Mouse (Mus musculus) stomach, embryonic 15.5 days (tissue): ENCODE data around the gene Dpm1. TPM values are rescaled to one million over a fixed set of nuclear protein-coding genes. Genes with fewer than 3 reads are reported as not detected.
A peak's percentile ranks its signal among the peaks of the same experiment; 100 is the strongest.

Experiments used
- ATAC-seq: fragments of 200-750 bp; cut with Nextera tagmentation; 2 replicates; pipeline ENCODE4 v1.8.0; 2017; ENCODE audit warnings: low read depth, moderate number of reproducible peaks, moderate TSS enrichment; ENCODE audit not compliant: insufficient read depth, low FRiP score
- H3K27ac ChIP-seq: fragments of 300-500 bp; sonication (generic); 2 replicates; pipeline ENCODE4 v1.5.1; 2015; ENCODE audit warnings: mild to moderate bottlenecking, inconsistent platforms
- H3K27me3 ChIP-seq: fragments of 300-500 bp; sonication (generic); replicated peaks from 2 replicates; pipeline ENCODE4 v1.6.1; 2015; ENCODE audit warnings: inconsistent platforms
- H3K36me3 ChIP-seq: fragments of 300-500 bp; sonication (generic); 2 replicates; pipeline ENCODE4 v1.6.1; 2015; ENCODE audit warnings: inconsistent platforms
- H3K4me1 ChIP-seq: fragments of 300-500 bp; sonication (generic); 2 replicates; pipeline ENCODE4 v1.6.1; 2015; ENCODE audit warnings: inconsistent platforms
- H3K4me2 ChIP-seq: fragments of 300-500 bp; sonication (generic); 2 replicates; pipeline ENCODE4 v1.6.1; 2015; ENCODE audit warnings: mild to moderate bottlenecking, inconsistent platforms
- H3K4me3 ChIP-seq: fragments of 300-500 bp; sonication (generic); replicated peaks from 2 replicates; pipeline ENCODE4 v1.5.1; 2015; ENCODE audit warnings: inconsistent platforms
- H3K9ac ChIP-seq: fragments of 300-500 bp; sonication (generic); 2 replicates; pipeline ENCODE4 v1.6.1; 2015; ENCODE audit warnings: inconsistent platforms
- H3K9me3 ChIP-seq: fragments of 300-500 bp; sonication (generic); 2 replicates; pipeline ENCODE4 v1.6.1; 2016; ENCODE audit warnings: inconsistent platforms
- WGBS: fragments of 180-500 bp; shearing (Covaris S2); methylation state at CpG from one replicate; pipeline ENCODE4 v1.1.7; 2015; 5-methylcytosine and 5-hydroxymethylcytosine counted together
- polyA plus RNA-seq: library from polyadenylated mRNA; unstranded; fragments of >200 nt; fragmentation: Nextera tagmentation; extraction: Ambion mirVana; gene quantifications from 2 replicates; pipeline ENCODE4 v1.2.1, GENCODE M21; 2015

Dpm1 gene
- polyA plus RNA-seq, 1 experiment from 2014 or later = 98.6 TPM

GRCm38 (mm10) chr2:168213788-168214397 lies 16.5 kb downstream of the Dpm1 start:
- Histone ChIP-seq H3K4me1 (no peaks in the 10 kb centered on the region), H3K4me3 (no peak overlapping the region), H3K9me3 (no peaks in the 10 kb centered on the region), H3K9ac (no peak overlapping the region), H3K27ac (no peak overlapping the region), H3K4me2 (no peak overlapping the region), H3K27me3 (no peaks in the 10 kb centered on the region), H3K36me3 (peaks cover 52% of the 10 kb centered on the region)
- no peak for ATAC-seq
- 55% methylated on average over 5 of the region's 5 CpGs for WGBS

- 81% methylated on average over 3 of the region's 3 CpGs for WGBS
- no peak for ATAC-seq
Measured at GRCm38 (mm10) chr2:168207883-168208282, 22.5 kb downstream of the Dpm1 start.

DNA sequence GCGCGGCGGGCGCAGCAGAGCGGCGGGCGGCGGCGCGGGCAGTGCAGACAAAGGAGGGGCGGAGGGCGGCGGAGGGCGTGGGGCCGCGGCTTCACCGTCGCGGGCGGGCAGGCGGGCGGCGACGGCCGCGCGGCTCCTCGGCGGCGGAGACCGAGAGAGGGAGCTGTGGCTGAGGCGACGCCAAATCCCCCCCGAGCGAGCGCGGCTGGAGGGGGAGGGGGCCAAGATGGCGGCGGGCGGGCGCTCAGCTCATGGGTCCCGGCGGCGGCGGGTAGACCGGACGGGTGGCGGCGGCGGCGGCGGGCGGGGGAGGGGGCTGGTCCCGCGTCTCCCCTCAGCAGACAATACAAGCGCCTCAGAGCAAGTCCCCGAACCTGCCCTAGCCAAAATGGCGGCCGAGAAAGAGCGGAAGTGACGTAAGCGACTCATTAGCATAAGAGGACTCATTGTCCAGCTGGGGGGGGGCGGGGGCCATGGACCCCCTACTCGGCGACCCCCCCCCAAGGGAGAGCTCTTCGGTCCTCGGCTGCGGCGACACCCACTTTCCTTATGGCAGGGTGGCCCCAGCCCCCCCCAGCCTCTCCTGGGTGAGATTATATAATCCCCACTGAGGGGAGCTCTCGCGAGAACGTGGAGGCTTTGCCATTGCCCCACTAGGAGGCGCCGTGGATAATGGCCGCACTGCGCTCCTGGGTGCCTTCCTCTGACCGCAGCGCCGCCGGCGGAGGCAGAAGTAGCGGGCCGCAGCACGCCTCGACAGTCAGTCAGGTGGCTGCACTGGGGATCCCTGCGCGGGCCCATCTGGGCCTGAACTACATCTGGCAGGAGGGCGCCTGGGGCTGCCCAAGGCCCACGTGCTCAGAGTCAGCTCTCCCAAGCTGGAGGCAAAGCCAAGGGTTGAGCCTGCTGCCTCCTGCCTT lies 23.4 kb downstream of the Dpm1 start, which contains the start of gene Adnp:
Gene Adnp, minus strand, starts transcription at position 388 of the 920 bp plus-strand sequence.
- peak; percentile 91 for ATAC-seq
- Histone ChIP-seq H3K27me3 (no peaks in the 10 kb centered on the region), H3K4me1 (peaks cover 18% of the 10 kb centered on the region; the same call in 1 of the 2 replicates), H3K4me2 (peak within 1 kb of the TSS; percentile 70), H3K27ac (peak within 1 kb of the TSS; percentile 98), H3K9me3 (no peaks in the 10 kb centered on the region; the same call in 1 of the 2 replicates), H3K36me3 (peaks cover 25% of the 10 kb centered on the region), H3K4me3 (peak within 1 kb of the TSS; percentile 98), H3K9ac (peak within 1 kb of the TSS; percentile 98)
- WGBS = under 1% methylated on average over 76 of the region's 89 CpGs

More at GRCm38 (mm10) chr2:168207883-168208282, 22.5 kb downstream of the Dpm1 start:
- peak overlapping the region; percentile 98 for H3K27ac ChIP-seq
- H3K4me2 ChIP-seq = no peak overlapping the region; the same call in 1 of the 2 replicates
- no peaks in the 10 kb centered on the region; the same call in 1 of the 2 replicates for H3K9me3 ChIP-seq
- H3K4me1 ChIP-seq = peaks cover 18% of the 10 kb centered on the region; the same call in 1 of the 2 replicates
- no peak overlapping the region for H3K4me3 ChIP-seq
- H3K36me3 ChIP-seq = peaks cover 34% of the 10 kb centered on the region
- H3K27me3 ChIP-seq = no peaks in the 10 kb centered on the region
- no peak overlapping the region for H3K9ac ChIP-seq

DNA sequence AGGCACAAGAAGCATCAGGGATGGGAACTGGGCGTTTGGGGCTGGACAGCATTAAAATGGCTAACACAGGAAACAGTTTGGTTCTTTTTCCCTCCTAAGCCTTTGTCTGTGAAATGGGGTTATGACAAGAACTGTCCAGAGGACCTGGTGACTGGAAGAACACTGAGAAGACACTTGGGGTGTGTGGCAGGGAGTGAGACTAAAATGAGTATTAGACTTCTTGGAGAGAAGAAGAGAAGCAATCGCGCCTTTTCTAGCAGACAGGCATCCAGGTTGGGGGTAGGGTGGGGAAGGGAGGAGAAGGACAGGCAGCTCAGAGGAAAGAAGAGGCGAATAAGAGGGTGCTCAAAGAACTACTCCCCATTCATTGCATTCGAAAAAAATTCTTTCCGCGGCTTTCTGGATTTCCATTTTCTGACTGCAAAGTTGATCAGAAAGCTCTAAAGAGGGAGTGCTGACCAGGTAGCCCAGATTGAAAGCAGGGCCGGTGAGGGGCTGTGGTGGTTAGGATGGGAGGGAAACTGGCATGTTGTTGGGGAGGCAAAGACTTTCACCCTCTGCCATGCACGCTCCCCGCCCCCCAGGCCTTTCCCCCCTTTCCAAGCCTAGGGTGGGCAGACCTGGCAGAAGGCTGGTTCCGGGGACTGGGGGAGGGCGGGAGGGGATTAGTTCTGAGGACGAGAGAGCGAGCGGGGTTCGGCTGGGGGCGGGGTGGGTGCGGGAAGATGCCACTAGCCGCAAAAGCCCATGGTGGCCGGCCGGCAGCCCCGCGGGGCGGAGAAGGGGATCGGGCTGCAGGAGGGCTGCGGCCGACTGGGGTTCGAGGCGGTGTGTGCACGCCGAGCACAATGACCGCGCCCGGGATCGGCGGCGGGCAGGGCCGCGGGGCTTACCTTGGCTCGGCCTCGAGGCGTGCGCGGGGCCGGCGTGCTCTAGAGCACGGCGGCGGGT lies 24.4 kb downstream of the Dpm1 start:
- Histone ChIP-seq H3K36me3 (peaks cover 16% of the 10 kb centered on the region), H3K9ac (peak overlapping the region; percentile 98), H3K9me3 (no peaks in the 10 kb centered on the region; the same call in 1 of the 2 replicates), H3K4me2 (peak overlapping the region; percentile 70), H3K4me3 (peak overlapping the region; percentile 98), H3K27ac (peak overlapping the region; percentile 98), H3K4me1 (peaks cover 22% of the 10 kb centered on the region; the same call in 1 of the 2 replicates), H3K27me3 (no peaks in the 10 kb centered on the region)
- WGBS = 1% methylated on average over 31 of the region's 49 CpGs
- ATAC-seq = 0 out of 2 replicates have a peak, but pooled peaks have one; percentile 2

DNA sequence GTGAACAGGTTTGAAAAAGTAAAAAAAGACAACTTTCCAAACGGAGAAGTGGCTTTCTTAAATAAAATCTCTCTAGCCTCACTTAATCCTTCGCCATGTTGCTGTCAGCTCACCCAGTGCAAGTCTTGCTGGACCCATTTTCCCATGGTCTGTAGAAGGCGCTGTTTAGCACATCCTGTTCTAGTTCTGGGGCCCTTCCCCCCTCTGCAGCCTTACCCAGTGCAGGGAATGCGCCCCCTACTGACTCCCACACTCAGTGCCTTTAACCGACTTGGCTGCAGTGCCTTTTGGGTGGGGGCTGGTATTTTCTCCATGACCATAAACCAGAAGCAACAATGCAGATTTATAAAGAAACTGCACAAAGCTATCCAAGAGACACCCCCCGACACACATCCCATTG lies 25.1 kb downstream of the Dpm1 start:
- H3K4me2 ChIP-seq = peak overlapping the region; percentile 70
- H3K4me3 ChIP-seq = peak overlapping the region; percentile 98
- H3K4me1 ChIP-seq = peaks cover 28% of the 10 kb centered on the region; the same call in 1 of the 2 replicates
- peak overlapping the region; percentile 98 for H3K9ac ChIP-seq
- WGBS = 3% methylated on average over 6 of the region's 6 CpGs
- ATAC-seq = peak; percentile 62
- no peaks in the 10 kb centered on the region; the same call in 1 of the 2 replicates for H3K9me3 ChIP-seq
- peaks cover 15% of the 10 kb centered on the region for H3K36me3 ChIP-seq
- no peaks in the 10 kb centered on the region for H3K27me3 ChIP-seq
- peak overlapping the region; percentile 98 for H3K27ac ChIP-seq

- H3K4me1 ChIP-seq = peaks cover 34% of the 10 kb centered on the region
- WGBS = 75% methylated on average over 8 of the region's 8 CpGs
- H3K27ac ChIP-seq = no peak overlapping the region
- H3K27me3 ChIP-seq = no peaks in the 10 kb centered on the region
- no peaks in the 10 kb centered on the region; the same call in 1 of the 2 replicates for H3K9me3 ChIP-seq
- H3K9ac ChIP-seq = no peak overlapping the region
- peaks cover 13% of the 10 kb centered on the region for H3K36me3 ChIP-seq
- peak overlapping the region; percentile 70 for H3K4me2 ChIP-seq
- no peak for ATAC-seq
- H3K4me3 ChIP-seq = peak overlapping the region; percentile 98
Measured at GRCm38 (mm10) chr2:168204476-168204999, 25.9 kb downstream of the Dpm1 start.

- H3K4me1 ChIP-seq = peaks cover 45% of the 10 kb centered on the region
- H3K27me3 ChIP-seq = no peaks in the 10 kb centered on the region
- H3K9me3 ChIP-seq = no peaks in the 10 kb centered on the region; the same call in 1 of the 2 replicates
- ATAC-seq = no peak
- no peak overlapping the region for H3K9ac ChIP-seq
- H3K36me3 ChIP-seq = peaks cover 8% of the 10 kb centered on the region
- peak overlapping the region; percentile 14 for H3K27ac ChIP-seq
- no peak overlapping the region for H3K4me3 ChIP-seq
- no peak overlapping the region for H3K4me2 ChIP-seq
- WGBS = 73% methylated on average over 4 of the region's 5 CpGs
Measured at GRCm38 (mm10) chr2:168200014-168200691, 30.2 kb downstream of the Dpm1 start.

- Histone ChIP-seq H3K4me1 (peaks cover 38% of the 10 kb centered on the region), H3K4me2 (peak overlapping the region; percentile 8; the same call in 1 of the 2 replicates)
Measured at GRCm38 (mm10) chr2:168199476-168199875, 30.9 kb downstream of the Dpm1 start.

DNA sequence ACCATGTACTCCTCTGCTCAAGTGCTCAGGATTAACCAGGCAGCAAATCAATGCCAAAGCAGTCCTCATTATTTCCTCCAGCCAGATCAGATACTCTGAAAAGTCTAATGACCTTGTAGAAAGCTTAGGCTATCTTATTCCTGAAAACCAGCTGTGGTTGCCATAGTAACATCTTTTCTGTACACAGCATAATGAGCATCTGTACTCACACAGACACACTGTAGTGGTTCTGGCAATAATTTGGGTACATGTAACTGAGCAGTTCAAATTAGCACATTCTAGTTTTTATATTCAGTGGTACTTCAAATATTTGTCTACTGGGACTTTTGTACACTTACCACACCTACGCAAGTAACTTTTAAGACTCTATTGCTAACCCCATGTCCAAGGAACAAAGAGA lies 32.0 kb downstream of the Dpm1 start:
- ATAC-seq = no peak

More at GRCm38 (mm10) chr2:168199476-168199875, 30.9 kb downstream of the Dpm1 start:
- Histone ChIP-seq H3K9me3 (no peaks in the 10 kb centered on the region; the same call in 1 of the 2 replicates), H3K27me3 (no peaks in the 10 kb centered on the region), H3K36me3 (peaks cover 6% of the 10 kb centered on the region), H3K27ac (peak overlapping the region; percentile 14), H3K9ac (no peak overlapping the region), H3K4me3 (no peak overlapping the region)
- 78% methylated on average over 4 of the region's 4 CpGs for WGBS
- no peak for ATAC-seq

DNA sequence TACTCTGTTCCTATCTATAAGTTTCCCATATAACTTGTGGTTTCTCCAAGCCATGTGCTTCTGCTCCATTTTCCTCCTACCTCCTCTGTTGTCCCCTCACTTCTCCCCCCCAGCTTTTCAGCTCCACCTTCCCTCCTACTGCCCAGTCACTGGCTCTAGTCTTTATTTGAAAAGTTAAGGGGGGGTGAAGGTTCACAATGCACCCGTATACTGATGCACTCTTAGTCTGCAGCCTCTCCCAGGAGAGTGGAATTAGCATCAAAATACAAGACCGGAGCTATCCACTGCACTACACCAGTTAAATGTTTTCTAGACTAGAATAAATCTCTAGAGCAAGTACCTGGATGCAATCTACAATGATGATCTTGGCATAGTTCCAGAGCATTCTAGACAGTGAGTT lies 34.7 kb downstream of the Dpm1 start:
- H3K4me3 ChIP-seq = no peak overlapping the region
- no peak for ATAC-seq
- H3K9ac ChIP-seq = no peak overlapping the region
- H3K27me3 ChIP-seq = no peaks in the 10 kb centered on the region
- H3K27ac ChIP-seq = no peak overlapping the region
- H3K9me3 ChIP-seq = no peaks in the 10 kb centered on the region
- no peaks in the 10 kb centered on the region; the same call in 1 of the 2 replicates for H3K36me3 ChIP-seq
- H3K4me1 ChIP-seq = peaks cover 32% of the 10 kb centered on the region
- 54% methylated on average over 2 of the region's 2 CpGs for WGBS
- H3K4me2 ChIP-seq = no peak overlapping the region

More for the DNA sequence above, 32.0 kb downstream of the Dpm1 start:
- 65% methylated on average over 1 of the region's 1 CpGs for WGBS
- Histone ChIP-seq H3K4me1 (peaks cover 35% of the 10 kb centered on the region), H3K27ac (no peak overlapping the region), H3K9me3 (no peaks in the 10 kb centered on the region; the same call in 1 of the 2 replicates), H3K4me2 (no peak overlapping the region), H3K27me3 (no peaks in the 10 kb centered on the region), H3K4me3 (no peak overlapping the region), H3K9ac (no peak overlapping the region), H3K36me3 (peaks cover 2% of the 10 kb centered on the region; the same call in 1 of the 2 replicates)
